Mouse (Mus musculus) inflammation-experienced regulatory T-cells, adult 6 months (primary cell): ENCODE measurements around the gene Ifngr2. TPM values are rescaled to one million over a fixed set of nuclear protein-coding genes. Genes with fewer than 3 reads are reported as not detected.

Source experiments
- ATAC-seq: one replicate; pipeline ENCODE4 v1.8.0; 2017
- polyA plus RNA-seq, 3 experiments: library from polyadenylated mRNA; unstranded; fragments of 100-300 nt; shearing (Covaris generic); gene quantifications; one replicate each; pipeline ENCODE4 v1.2.1; 2017

The Ifngr2 gene
- polyA plus RNA-seq, 3 experiments from 2014 or later = 3.4 to 30.9 (median 14.7) TPM

- no peak for ATAC-seq
Measured at GRCm38 (mm10) chr16:91566002-91566401, 19.1 kb downstream of the Ifngr2 start.

DNA sequence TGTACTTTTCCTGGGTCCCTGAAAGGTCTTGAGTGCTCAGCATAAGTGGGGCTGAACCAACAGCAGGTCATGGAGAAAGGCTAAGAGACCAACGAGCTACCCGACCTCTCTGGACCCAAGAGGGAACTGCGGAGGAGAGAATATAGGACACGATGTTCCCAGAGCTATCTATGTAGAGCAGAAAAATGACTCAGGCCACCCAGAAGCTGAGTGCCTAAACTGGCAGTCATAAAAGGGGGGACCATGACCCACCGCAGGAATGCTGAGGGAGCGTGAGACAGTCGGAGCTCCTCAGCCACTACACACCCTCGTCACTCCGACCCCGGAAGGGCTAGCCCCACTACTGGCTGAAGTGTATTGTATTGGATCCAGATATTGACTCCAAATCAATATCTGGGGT lies 22.1 kb downstream of the Ifngr2 start:
- no peak for ATAC-seq

- ATAC-seq = no peak
Measured at GRCm38 (mm10) chr16:91571105-91571504, 24.2 kb downstream of the Ifngr2 start.

GRCm38 (mm10) chr16:91575151-91575550 lies 28.3 kb downstream of the Ifngr2 start:
- ATAC-seq = no peak

GRCm38 (mm10) chr16:91578980-91579720 lies 32.3 kb downstream of the Ifngr2 start:
- ATAC-seq = no peak

DNA sequence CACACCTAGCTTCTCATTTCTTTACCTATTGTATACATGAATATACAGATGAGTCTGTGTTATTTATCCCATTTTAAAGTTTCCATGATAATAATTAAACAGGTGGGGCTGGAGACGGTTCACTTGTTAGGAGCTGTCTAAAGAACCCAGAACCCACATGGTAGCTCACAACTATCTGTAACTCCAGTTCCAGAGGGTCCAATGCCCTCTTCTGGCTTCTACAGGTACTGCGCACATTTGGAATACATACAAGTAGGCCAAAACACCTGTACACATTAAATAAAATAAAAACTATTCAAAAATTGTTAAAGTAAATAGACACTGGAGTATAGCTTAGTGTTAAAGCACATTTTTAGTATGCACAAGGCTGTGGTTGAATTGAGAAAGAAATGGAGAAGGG lies 35.4 kb downstream of the Ifngr2 start:
- no peak for ATAC-seq

DNA sequence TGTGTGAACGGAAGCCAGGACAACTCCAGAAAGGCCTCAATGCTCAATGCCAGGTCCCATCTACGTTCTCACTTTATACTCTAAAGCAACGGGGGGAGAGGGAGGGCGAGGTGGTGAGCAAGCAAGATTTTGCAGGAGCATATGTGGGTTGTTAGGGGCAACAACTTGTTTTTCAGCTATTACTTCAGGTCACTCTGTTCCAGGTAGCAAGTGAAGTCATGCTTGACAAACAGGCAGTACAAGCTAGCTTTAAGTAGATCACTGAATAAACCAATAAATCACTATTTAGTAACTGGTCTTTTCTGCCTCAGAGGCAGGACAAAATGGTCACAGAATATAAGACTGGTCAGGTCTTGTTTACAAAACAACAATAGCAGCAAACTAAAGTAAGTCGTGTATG lies 38.7 kb downstream of the Ifngr2 start:
- ATAC-seq = no peak

- ATAC-seq = no peak
Measured at GRCm38 (mm10) chr16:91586244-91586643, 39.4 kb downstream of the Ifngr2 start.

DNA sequence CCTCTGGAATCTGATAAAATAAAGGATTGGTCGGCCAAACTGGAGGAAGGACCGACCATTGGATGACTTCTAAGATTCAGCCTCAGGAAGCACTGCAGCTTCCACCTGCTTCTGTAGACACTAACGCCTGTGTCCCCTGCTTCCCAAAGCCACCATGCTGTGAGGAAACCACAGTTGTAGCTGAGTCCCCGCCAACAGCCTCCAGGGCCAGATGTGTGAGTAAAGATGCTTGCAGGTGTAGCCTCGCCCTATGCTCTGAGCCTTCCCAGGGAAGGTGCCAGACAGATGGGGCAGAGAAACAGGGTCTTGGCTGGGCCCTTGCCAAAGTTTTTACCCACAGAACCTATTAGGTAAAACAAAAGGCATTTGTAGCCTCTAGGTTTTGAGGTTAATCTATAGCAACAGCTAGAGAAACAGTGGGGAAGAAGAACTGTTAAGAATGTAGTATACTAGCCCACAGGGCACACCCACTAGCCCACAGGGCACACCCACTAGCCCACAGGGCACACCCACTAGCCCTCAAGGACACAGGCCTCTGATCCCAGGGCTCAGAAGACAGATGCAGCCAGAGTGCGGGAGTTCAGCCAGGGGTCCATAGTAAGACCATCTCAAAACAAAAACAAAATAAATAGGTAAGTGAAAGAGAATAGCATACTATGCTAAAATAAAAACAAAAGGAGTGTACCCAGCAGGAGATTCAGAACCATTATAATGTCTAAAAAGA lies 41.0 kb downstream of the Ifngr2 start:
- no peak for ATAC-seq

- no peak for ATAC-seq
Measured at GRCm38 (mm10) chr16:91588703-91589102, 41.8 kb downstream of the Ifngr2 start.

GRCm38 (mm10) chr16:91592162-91592561 lies 45.3 kb downstream of the Ifngr2 start:
- ATAC-seq = no peak

GRCm38 (mm10) chr16:91593262-91593661 lies 46.4 kb downstream of the Ifngr2 start:
- ATAC-seq = no peak

- no peak for ATAC-seq
Measured at GRCm38 (mm10) chr16:91595076-91595475, 48.2 kb downstream of the Ifngr2 start.

DNA sequence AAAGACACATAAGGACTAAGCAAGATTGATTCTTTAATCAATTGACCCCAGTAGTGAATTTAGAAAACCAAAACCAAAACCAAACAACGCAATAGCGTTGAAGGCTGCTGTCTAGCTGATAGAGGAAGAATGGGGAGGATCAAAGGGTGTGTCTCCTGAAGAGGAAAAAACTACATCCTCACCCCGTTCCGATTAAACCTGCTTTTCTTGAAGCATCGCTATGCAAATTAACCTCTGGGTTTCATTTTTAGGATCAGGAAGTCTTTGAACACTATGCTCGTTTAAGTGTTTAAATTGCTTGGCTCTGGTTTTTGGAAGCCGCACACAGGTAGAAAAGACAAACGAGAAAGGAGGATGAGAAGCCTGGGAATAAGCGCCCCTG lies 49.5 kb downstream of the Ifngr2 start:
- peak; percentile 55 for ATAC-seq

DNA sequence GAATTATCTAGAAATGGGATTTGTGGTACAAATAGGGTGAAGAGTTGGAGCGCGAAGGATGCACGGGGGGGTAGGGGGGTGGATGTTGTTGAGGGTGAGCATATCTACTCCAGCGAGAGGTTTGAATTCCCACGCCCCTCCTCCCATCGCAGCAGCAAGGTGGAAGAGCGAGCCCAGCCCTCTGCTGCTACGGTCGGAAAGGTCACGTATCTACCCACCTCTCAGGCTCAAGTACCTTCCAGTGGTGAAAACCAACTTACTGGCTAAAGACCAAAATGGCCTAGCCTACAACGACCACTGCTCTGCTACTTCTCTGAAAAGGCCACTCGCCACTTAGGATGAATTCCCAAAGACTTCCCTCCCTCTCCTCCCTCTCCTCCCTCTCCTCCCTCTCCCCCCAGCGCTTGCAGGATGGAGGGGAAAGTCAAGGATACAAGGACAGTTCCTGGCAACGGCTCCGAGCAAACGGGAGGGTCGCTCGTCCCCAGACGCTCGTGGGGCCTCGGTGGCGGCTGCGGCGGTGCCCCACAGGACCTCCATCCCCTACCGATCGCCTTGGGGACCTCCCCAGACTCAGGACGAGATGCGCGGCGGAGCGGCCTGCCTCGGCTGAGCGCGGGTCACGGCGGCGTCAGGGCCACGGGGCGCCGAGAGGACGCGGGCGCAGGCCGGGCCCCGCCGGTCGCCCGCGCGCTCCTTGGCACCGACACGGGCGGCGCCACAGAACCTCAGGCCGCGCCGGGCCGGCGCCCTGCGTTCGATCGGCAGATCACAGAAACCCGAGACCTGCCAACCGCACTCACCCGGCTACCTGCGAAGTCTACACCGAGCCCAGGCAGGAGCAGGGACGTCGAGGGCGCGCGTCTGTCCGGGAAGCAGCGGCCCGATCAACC lies 50.2 kb downstream of the Ifngr2 start:
- peak; percentile 19 for ATAC-seq

- ATAC-seq = peak; percentile 88
Measured at GRCm38 (mm10) chr16:91597672-91598010, 50.8 kb downstream of the Ifngr2 start, which contains the start of gene Tmem50b. Tmem50b (minus strand) TSS chr16:91597800.

- ATAC-seq = no peak
Measured at GRCm38 (mm10) chr16:91599242-91599641, 52.4 kb downstream of the Ifngr2 start.

GRCm38 (mm10) chr16:91601081-91601480 lies 54.2 kb downstream of the Ifngr2 start:
- ATAC-seq = no peak

DNA sequence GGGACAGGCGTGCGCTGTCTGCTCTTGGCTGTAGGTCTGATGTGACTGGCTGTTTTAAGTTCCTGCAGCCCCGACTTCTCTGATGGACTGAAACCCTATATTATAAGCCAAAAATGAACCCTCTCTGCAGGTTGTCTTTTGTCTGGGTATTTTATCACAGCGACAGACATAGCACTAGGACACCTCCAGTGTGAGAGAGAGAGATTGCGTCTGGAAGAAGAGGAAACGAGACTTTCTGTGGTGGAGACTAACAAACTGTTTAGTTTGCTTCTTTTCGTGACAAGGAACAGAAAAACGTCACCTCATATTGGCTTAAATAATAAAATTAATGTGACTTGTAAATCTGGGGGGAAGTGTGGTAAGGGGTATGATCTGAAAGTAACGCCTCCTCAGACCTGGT lies 54.8 kb downstream of the Ifngr2 start:
- no peak for ATAC-seq

DNA sequence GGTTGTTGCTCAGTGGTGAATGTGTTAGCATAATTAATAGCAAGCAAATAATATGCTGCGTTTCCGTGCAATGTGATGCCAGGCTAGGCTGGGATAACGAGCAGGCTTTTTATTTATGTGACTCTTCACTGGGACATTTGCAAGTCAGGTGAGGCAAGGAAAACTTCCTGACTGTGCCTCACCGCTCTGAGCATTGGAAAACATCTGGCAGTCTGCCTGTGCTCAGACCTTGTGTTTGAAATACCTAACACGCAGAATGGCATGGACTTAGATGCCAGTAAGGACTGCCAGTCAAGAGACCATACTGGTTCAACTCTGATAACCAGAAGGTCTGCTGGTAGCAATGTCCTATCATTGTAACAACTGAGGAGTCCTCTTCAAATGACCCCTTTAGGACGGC lies 58.3 kb downstream of the Ifngr2 start:
- no peak for ATAC-seq

GRCm38 (mm10) chr16:91606958-91607357 lies 60.1 kb downstream of the Ifngr2 start:
- ATAC-seq = no peak

DNA sequence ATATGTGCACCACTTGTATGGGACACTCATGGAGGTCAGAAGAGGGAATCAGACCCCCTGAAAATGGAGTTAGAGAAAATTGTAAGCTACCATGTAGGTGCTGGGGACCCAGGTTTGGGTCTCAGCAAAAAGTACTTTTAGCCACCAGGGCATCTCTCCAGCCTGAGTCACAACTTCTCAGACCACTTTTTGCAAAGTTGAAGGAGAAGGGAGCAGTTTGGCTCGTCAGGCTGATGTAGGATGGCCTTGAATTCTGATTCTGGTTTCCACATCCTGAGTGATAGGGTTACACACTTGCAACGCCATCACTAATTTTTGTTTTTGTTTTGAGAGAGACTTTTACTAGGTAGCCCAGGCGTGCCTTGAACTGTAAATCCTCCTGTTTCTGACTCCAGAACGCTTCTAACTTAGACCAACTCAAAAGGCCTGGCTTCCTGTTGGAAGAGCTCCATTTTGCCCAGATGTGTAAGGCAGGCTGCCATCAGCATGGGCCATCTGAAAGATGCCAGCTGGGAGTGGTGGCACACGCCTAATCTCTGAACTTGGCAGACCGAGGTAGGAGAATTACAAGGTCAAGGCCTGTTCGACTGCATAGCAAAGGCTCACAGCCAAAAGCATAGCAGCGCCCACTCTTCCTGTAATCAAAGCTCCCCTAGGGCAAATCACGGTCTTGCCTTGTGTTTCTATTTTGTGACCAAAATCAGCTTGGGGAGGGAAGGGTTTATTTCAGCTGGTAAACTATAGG lies 62.8 kb downstream of the Ifngr2 start:
- ATAC-seq = no peak

GRCm38 (mm10) chr16:91611248-91611647 lies 64.4 kb downstream of the Ifngr2 start:
- ATAC-seq = no peak
